Mouse (Mus musculus): Measurements from ENCODE around the gene Kmt2a.

Gene Kmt2a

GRCm38 (mm10) chr9:44807778-44808177, 73.3 kb downstream of the Kmt2a start:
- TF ChIP-seq GATA4 (IDR thresholded peaks at IDR 0.05; ENCODE audit: insufficient replicate concordance, low read length): no peak

- TF ChIP-seq GATA4 (IDR thresholded peaks at IDR 0.05; ENCODE audit: insufficient replicate concordance, low read length): no peak
These were observed 74.0 kb downstream of the Kmt2a start for GRCm38 (mm10) chr9:44807141-44807540.

DNA sequence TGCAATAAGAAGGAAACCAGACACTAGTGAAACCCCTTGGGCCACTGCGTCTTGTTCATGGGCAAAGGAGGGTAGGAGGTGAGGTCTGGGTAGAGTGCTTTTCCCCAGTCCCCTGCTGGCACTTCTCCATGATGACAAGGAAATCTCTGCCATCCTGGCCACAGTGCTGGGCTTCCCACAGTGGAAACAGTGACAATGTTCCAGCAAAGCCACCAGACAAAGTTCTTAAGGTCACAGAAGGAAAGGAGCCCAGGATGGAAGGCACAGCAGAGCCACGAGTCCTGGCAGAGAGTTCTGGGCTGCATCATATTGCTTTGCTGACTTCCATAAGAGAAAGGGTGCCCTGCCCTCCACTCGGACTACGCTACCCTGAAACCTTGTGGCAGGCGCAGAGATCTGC, 75.6 kb downstream of the Kmt2a start:
- TF ChIP-seq GATA4 (IDR thresholded peaks at IDR 0.05; ENCODE audit: insufficient replicate concordance, low read length): no peak

- no peak for TF ChIP-seq GATA4 (IDR thresholded peaks at IDR 0.05; ENCODE audit: insufficient replicate concordance, low read length)
These were observed 76.4 kb downstream of the Kmt2a start for GRCm38 (mm10) chr9:44804678-44805077.

- no peak for TF ChIP-seq GATA4 (IDR thresholded peaks at IDR 0.05; ENCODE audit: insufficient replicate concordance, low read length)
These were observed 78.2 kb downstream of the Kmt2a start, which contains the start of gene Ttc36 for GRCm38 (mm10) chr9:44802808-44803450. Gene Ttc36 (minus strand): TSS chr9:44803072.

GRCm38 (mm10) chr9:44801669-44802068, 79.4 kb downstream of the Kmt2a start:
- no peak for TF ChIP-seq GATA4 (IDR thresholded peaks at IDR 0.05; ENCODE audit: insufficient replicate concordance, low read length)

DNA sequence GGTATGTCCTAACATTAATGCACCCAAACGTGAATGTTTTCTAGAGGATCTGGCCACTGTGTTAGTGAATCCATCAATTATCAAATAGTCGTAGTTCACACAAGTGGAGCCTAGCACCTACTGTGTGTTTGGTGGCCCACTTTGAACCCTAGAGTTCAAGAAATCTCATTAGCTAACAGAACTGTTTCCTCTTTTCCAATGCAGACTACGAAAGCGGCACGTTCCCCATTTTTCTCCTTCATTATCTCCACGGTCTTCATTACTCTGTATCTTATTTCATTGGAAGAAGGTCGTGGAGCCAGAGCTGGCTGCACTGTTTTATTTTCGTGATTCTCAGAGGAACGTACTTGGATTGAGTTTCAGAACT, 81.2 kb downstream of the Kmt2a start:
- no peak for TF ChIP-seq GATA4 (IDR thresholded peaks at IDR 0.05; ENCODE audit: insufficient replicate concordance, low read length)

- no peak for TF ChIP-seq GATA4 (IDR thresholded peaks at IDR 0.05; ENCODE audit: insufficient replicate concordance, low read length)
These were observed 81.8 kb downstream of the Kmt2a start, which contains the start of gene Tmem25 for GRCm38 (mm10) chr9:44799102-44799957. Gene Tmem25 (minus strand): TSS chr9:44799307.

- TF ChIP-seq GATA4 (IDR thresholded peaks at IDR 0.05; ENCODE audit: insufficient replicate concordance, low read length): no peak
These were observed 82.8 kb downstream of the Kmt2a start for GRCm38 (mm10) chr9:44798298-44798697.

- no peak for TF ChIP-seq GATA4 (IDR thresholded peaks at IDR 0.05; ENCODE audit: insufficient replicate concordance, low read length)
These were observed 88.3 kb downstream of the Kmt2a start for GRCm38 (mm10) chr9:44792842-44793241.

- TF ChIP-seq GATA4 (IDR thresholded peaks at IDR 0.05; ENCODE audit: insufficient replicate concordance, low read length): peak; percentile 99
These were observed 108.1 kb downstream of the Kmt2a start for GRCm38 (mm10) chr9:44772750-44773651.

- no peak for TF ChIP-seq GATA4 (IDR thresholded peaks at IDR 0.05; ENCODE audit: insufficient replicate concordance, low read length)
These were observed 108.7 kb downstream of the Kmt2a start for GRCm38 (mm10) chr9:44772392-44772749.

DNA sequence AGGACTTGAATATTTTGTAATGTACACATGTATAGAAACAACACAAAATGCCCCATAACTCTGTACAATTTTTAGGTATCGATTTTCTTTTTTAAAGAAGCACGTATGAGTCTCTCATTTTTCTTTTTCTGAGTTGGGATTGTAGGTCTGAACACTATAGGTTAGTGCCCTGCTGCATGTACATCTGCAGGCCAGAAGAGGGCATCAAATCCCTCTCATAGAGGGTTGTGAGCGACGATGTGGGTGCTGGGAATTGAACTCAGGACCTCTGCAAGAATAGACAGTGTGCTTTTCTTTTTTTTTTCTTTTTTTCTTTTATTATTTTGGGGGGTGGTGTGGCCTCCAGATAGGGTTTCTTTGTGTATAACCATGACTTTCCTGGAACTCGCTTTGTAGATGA, 109.7 kb downstream of the Kmt2a start:
- no peak for TF ChIP-seq GATA4 (IDR thresholded peaks at IDR 0.05; ENCODE audit: insufficient replicate concordance, low read length)

DNA sequence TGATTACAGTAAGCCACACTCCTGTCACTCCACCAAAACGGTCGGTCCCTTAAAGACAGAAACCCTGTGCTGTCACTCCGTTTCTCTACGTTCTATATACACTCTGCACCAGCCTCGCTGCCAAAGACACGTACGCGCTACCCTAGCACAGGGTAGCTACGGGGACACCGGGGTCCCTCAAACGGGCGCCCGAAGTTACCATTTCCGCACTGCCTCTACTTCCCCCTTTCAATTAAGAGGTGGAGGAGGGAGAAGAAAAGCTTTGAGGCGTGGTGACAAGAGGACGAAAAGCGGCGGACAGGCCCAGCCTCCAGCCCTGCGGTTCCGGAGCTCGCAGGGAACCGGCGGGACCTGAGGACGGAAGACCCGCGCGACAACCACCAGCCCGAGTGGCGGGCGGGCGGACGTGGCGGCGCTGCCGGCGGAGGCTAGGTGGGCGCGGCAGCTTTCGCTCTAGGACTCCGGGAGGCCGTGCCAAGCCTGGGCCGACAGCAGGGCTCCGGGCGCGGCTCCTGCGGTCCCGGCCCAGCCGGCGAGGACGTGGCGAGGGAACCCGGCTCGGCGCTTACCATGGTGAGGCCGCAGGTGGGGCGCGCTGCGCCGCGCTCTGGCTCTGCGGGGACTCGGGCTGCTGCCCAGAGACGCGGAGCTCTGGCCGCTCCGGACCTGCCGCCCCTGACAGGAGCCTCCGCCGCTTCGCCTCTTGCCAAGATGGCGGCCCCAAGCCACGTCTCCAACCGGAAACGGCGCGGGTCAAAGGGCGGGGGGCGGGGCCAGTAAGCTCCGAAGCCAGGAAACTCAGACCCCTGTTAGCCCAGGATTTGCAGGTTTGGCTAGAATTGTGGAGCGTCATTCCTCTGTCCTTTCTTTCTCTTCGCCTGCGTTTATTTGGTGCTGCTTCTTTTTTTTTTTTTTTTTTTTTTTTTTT, 113.7 kb downstream of the Kmt2a start, which contains the start of the genes Arcn1 and Ift46:
TSS of gene Arcn1 (minus strand) at position 745 of the 928 bp plus-strand sequence.
TSS of gene Ift46 (plus strand) at position 808 of the 928 bp plus-strand sequence.
- TF ChIP-seq GATA4 (IDR thresholded peaks at IDR 0.05; ENCODE audit: insufficient replicate concordance, low read length): no peak

Data from liver, adult (tissue).